Mouse (Mus musculus): ENCODE measurements around the gene 3100002H09Rik. TPM values are rescaled to one million over a fixed set of nuclear protein-coding genes. Genes with fewer than 3 reads are reported as not detected.

Gene 3100002H09Rik
- polyA plus RNA-seq, 1 experiment: not detected

GRCm38 (mm10) chr4:124618599-124618998 lies 8.0 kb upstream of the 3100002H09Rik start:
- H3K4me1 ChIP-seq (ENCODE audit: control insufficient read depth, insufficient read depth, low read length): no peaks in the 10 kb centered on the region
- TF ChIP-seq POLR2A (IDR thresholded peaks at IDR 0.05; ENCODE audit: borderline replicate concordance, extremely low read depth, low read depth, low read length) (no peak), CTCF (IDR thresholded peaks at IDR 0.05; ENCODE audit: insufficient read depth, low read length) (no peak)
- no peak overlapping the region for H3K4me3 ChIP-seq (replicated peaks; ENCODE audit: extremely low read depth, low read depth, low read length)
- DNase-seq: no peak
- 15% methylated on average over 16 of the region's 16 CpGs for WGBS

DNA sequence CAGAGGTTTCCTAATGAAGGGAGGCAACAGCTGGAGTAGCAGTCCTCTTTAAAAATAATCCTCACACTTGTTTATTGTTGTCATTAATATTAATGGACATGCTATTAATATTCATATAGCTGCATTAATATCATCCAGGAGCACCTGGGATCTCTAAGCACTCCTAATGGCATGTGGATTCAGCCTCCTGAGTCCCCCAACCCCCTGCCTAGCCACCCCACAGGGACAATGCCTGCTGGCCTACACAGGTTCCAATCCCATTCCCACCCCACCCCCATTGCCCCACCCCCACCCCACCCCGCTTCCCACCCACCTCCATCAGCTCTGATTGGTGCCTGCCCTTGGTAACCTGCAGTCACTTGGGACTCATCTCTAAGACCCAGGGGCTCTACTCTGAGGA lies 6.0 kb upstream of the 3100002H09Rik start:
- 73% methylated on average over 1 of the region's 1 CpGs for WGBS
- Histone ChIP-seq H3K4me3 (replicated peaks; ENCODE audit: extremely low read depth, low read depth, low read length) (no peak overlapping the region), H3K4me1 (ENCODE audit: control insufficient read depth, insufficient read depth, low read length) (no peaks in the 10 kb centered on the region)
- DNase-seq: no peak
- TF ChIP-seq POLR2A (IDR thresholded peaks at IDR 0.05; ENCODE audit: borderline replicate concordance, extremely low read depth, low read depth, low read length): no peak

- Histone ChIP-seq H3K4me1 (ENCODE audit: control insufficient read depth, insufficient read depth, low read length) (no peaks in the 10 kb centered on the region), H3K4me3 (replicated peaks; ENCODE audit: extremely low read depth, low read depth, low read length) (no peak overlapping the region)
- WGBS: 48% methylated on average over 9 of the region's 9 CpGs
- DNase-seq: no peak
- no peak for TF ChIP-seq POLR2A (IDR thresholded peaks at IDR 0.05; ENCODE audit: borderline replicate concordance, extremely low read depth, low read depth, low read length)
Observed at GRCm38 (mm10) chr4:124615986-124616385, 5.4 kb upstream of the 3100002H09Rik start.

DNA sequence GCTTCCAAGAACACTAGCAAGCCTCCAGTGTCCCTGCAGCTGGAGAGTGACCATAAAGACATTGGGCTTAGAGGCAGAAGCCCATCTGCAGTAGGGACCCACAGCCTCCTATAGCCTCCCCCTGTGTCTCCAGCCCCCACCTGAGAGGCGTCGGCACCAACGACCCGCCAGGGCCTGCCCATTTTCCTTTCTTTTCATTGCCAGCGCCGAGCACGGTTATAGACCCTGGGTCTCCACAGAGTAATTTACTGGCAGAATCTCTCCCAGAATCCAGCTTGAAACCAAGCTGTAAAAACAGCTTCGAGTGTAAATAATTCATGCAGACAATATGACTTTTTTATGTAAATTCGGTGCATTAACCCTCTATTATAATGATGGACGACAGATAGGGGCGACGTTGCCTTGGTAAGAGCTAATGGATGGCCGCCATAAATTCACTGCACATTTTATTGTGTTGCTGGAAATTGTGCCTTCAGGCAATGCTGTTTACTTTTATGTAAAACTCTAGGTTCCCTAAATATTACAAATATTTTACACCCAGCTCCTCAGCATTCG lies 4.9 kb upstream of the 3100002H09Rik start:
- 52% methylated on average over 14 of the region's 14 CpGs for WGBS
- no peaks in the 10 kb centered on the region for H3K4me1 ChIP-seq (ENCODE audit: control insufficient read depth, insufficient read depth, low read length)
- DNase-seq: no peak
- no peak for TF ChIP-seq CTCF (IDR thresholded peaks at IDR 0.05; ENCODE audit: insufficient read depth, low read length)
- TF ChIP-seq POLR2A (IDR thresholded peaks at IDR 0.05; ENCODE audit: borderline replicate concordance, extremely low read depth, low read depth, low read length): no peak
- no peak overlapping the region for H3K4me3 ChIP-seq (replicated peaks; ENCODE audit: extremely low read depth, low read depth, low read length)

GRCm38 (mm10) chr4:124614189-124614588 lies 3.6 kb upstream of the 3100002H09Rik start:
- Histone ChIP-seq H3K4me3 (replicated peaks; ENCODE audit: extremely low read depth, low read depth, low read length) (no peak overlapping the region), H3K4me1 (ENCODE audit: control insufficient read depth, insufficient read depth, low read length) (no peaks in the 10 kb centered on the region)
- TF ChIP-seq POLR2A (IDR thresholded peaks at IDR 0.05; ENCODE audit: borderline replicate concordance, extremely low read depth, low read depth, low read length) (no peak), CTCF (IDR thresholded peaks at IDR 0.05; ENCODE audit: insufficient read depth, low read length) (no peak)
- 0% methylated on average over 1 of the region's 1 CpGs for WGBS
- DNase-seq: no peak

- TF ChIP-seq CTCF (IDR thresholded peaks at IDR 0.05; ENCODE audit: insufficient read depth, low read length): no peak
- TF ChIP-seq POLR2A (IDR thresholded peaks at IDR 0.05; ENCODE audit: borderline replicate concordance, extremely low read depth, low read depth, low read length): no peak
- 41% methylated on average over 4 of the region's 4 CpGs for WGBS
- H3K4me1 ChIP-seq (ENCODE audit: control insufficient read depth, insufficient read depth, low read length): no peaks in the 10 kb centered on the region
- no peak for DNase-seq
- H3K4me3 ChIP-seq (replicated peaks; ENCODE audit: extremely low read depth, low read depth, low read length): no peak overlapping the region
Observed at GRCm38 (mm10) chr4:124611768-124612167, 1.2 kb upstream of the 3100002H09Rik start.

DNA sequence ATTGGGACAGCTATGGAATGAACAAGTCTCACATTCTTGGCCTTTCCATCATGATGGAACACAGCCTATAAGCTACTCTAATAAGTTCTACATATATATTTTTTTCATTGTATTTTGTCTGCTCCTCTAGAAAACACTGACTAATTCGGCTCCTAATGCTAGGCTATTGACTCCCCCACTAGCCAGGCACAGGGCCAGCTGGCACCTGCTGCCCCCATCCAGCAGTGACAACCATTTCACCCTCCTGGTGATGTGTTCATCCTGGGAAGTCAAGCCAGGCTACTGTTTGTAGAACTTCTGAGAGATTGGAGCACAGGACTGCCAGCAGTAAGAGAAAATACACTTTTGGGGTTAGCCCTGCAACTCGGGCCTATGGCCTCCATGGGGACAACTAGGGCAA lies 537 bp downstream of the 3100002H09Rik start:
- DNase-seq: no peak
- TF ChIP-seq POLR2A (IDR thresholded peaks at IDR 0.05; ENCODE audit: borderline replicate concordance, extremely low read depth, low read depth, low read length) (no peak), CTCF (IDR thresholded peaks at IDR 0.05; ENCODE audit: insufficient read depth, low read length) (no peak)
- Histone ChIP-seq H3K4me1 (ENCODE audit: control insufficient read depth, insufficient read depth, low read length) (no peaks in the 10 kb centered on the region), H3K4me3 (replicated peaks; ENCODE audit: extremely low read depth, low read depth, low read length) (no peak overlapping the region)
- WGBS: 52% methylated on average over 2 of the region's 2 CpGs

GRCm38 (mm10) chr4:124607166-124607565 lies 3.4 kb downstream of the 3100002H09Rik start:
- 55% methylated on average over 8 of the region's 8 CpGs for WGBS
- Histone ChIP-seq H3K4me3 (replicated peaks; ENCODE audit: extremely low read depth, low read depth, low read length) (no peak overlapping the region), H3K4me1 (ENCODE audit: control insufficient read depth, insufficient read depth, low read length) (no peaks in the 10 kb centered on the region)
- TF ChIP-seq POLR2A (IDR thresholded peaks at IDR 0.05; ENCODE audit: borderline replicate concordance, extremely low read depth, low read depth, low read length) (no peak), CTCF (IDR thresholded peaks at IDR 0.05; ENCODE audit: insufficient read depth, low read length) (no peak)
- no peak for DNase-seq

GRCm38 (mm10) chr4:124606180-124606579 lies 4.4 kb downstream of the 3100002H09Rik start:
- 72% methylated on average over 3 of the region's 3 CpGs for WGBS
- no peak overlapping the region for H3K4me3 ChIP-seq (replicated peaks; ENCODE audit: extremely low read depth, low read depth, low read length)
- no peak for DNase-seq

GRCm38 (mm10) chr4:124605255-124605654 lies 5.3 kb downstream of the 3100002H09Rik start:
- TF ChIP-seq CTCF (IDR thresholded peaks at IDR 0.05; ENCODE audit: insufficient read depth, low read length): no peak
- TF ChIP-seq POLR2A (IDR thresholded peaks at IDR 0.05; ENCODE audit: borderline replicate concordance, extremely low read depth, low read depth, low read length): no peak
- Histone ChIP-seq H3K4me3 (replicated peaks; ENCODE audit: extremely low read depth, low read depth, low read length) (no peak overlapping the region), H3K4me1 (ENCODE audit: control insufficient read depth, insufficient read depth, low read length) (no peaks in the 10 kb centered on the region)
- WGBS: 48% methylated on average over 5 of the region's 5 CpGs
- no peak for DNase-seq

More at GRCm38 (mm10) chr4:124606180-124606579, 4.4 kb downstream of the 3100002H09Rik start:
- H3K4me1 ChIP-seq (ENCODE audit: control insufficient read depth, insufficient read depth, low read length): no peaks in the 10 kb centered on the region
- no peak for TF ChIP-seq CTCF (IDR thresholded peaks at IDR 0.05; ENCODE audit: insufficient read depth, low read length)
- TF ChIP-seq POLR2A (IDR thresholded peaks at IDR 0.05; ENCODE audit: borderline replicate concordance, extremely low read depth, low read depth, low read length): no peak

All from lung, adult 2 months (tissue).